Mouse (Mus musculus) forebrain, embryonic 15.5 days (tissue): ENCODE data around the gene Syn2. TPM values are rescaled to one million over a fixed set of nuclear protein-coding genes. Genes with fewer than 3 reads are reported as not detected.

Experiments used
- ATAC-seq: fragments of 200-750 bp; cut with Nextera tagmentation; replicated peaks from 2 replicates; pipeline ENCODE4 v1.8.0; 2017; ENCODE audit warnings: mild to moderate bottlenecking, moderate TSS enrichment, moderate library complexity
- H3K27ac ChIP-seq: fragments of 300-500 bp; sonication (generic); replicated peaks from 2 replicates; pipeline ENCODE4 v1.5.1; 2015; ENCODE audit warnings: mild to moderate bottlenecking, inconsistent platforms
- H3K27me3 ChIP-seq: fragments of 300-500 bp; sonication (generic); 2 replicates; pipeline ENCODE4 v1.6.1; 2015; ENCODE audit warnings: inconsistent platforms
- H3K36me3 ChIP-seq: fragments of 300-500 bp; sonication (generic); 2 replicates; pipeline ENCODE4 v1.6.1; 2015; ENCODE audit warnings: mild to moderate bottlenecking, inconsistent platforms
- H3K4me1 ChIP-seq: fragments of 300-500 bp; sonication (generic); 2 replicates; pipeline ENCODE4 v1.6.1; 2015; ENCODE audit warnings: inconsistent platforms
- H3K4me2 ChIP-seq: fragments of 300-500 bp; sonication (generic); replicated peaks from 2 replicates; pipeline ENCODE4 v1.6.1; 2015; ENCODE audit warnings: mild to moderate bottlenecking, inconsistent platforms
- H3K4me3 ChIP-seq: fragments of 300-500 bp; sonication (generic); 2 replicates; pipeline ENCODE4 v1.5.1; 2015; ENCODE audit warnings: mild to moderate bottlenecking, inconsistent platforms
- H3K9ac ChIP-seq: fragments of 300-500 bp; sonication (generic); replicated peaks from 2 replicates; pipeline ENCODE4 v1.6.1; 2015; ENCODE audit warnings: mild to moderate bottlenecking, inconsistent platforms
- H3K9me3 ChIP-seq: fragments of 300-500 bp; sonication (generic); 2 replicates; pipeline ENCODE4 v1.6.1; 2016; ENCODE audit warnings: inconsistent platforms
- WGBS: fragments of 180-500 bp; shearing (Covaris S2); methylation state at CpG from one replicate; pipeline ENCODE4 v1.1.7; 2015; ENCODE audit warnings: mixed read lengths; 5-methylcytosine and 5-hydroxymethylcytosine counted together
- polyA plus RNA-seq: library from polyadenylated mRNA; unstranded; fragments of >200 nt; fragmentation: Nextera tagmentation; extraction: Ambion mirVana; gene quantifications from 2 replicates; pipeline ENCODE4 v1.2.1, GENCODE M21; 2015

Gene Syn2
- polyA plus RNA-seq, 1 experiment from 2014 or later: 34.2 TPM

DNA sequence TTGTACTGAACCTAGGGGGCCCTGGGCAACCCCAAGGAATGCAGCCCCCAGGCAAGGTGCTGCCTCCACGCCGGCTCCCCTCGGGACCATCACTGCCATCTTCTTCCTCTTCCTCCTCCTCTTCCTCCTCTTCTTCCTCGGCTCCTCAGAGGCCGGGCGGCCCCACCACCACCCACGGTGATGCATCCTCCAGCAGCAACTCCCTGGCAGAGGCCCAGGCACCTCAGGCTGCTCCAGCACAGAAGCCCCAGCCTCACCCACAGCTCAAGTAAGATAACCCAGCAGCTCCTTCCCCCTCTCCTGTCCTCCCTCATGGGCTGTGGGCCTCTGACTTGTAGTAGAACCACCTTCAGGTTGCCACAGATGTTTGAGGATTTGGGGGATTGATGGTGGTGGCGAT lies 143.4 kb downstream of the Syn2 start:
- no peaks in the 10 kb centered on the region for H3K4me1 ChIP-seq
- H3K9me3 ChIP-seq: no peaks in the 10 kb centered on the region
- no peak overlapping the region for H3K4me3 ChIP-seq
- H3K27ac ChIP-seq: no peak overlapping the region
- WGBS: 75% methylated on average over 8 of the region's 8 CpGs
- H3K4me2 ChIP-seq: no peak overlapping the region
- H3K27me3 ChIP-seq: no peaks in the 10 kb centered on the region
- no peaks in the 10 kb centered on the region; the same call in 1 of the 2 replicates for H3K36me3 ChIP-seq
- ATAC-seq: no peak
- H3K9ac ChIP-seq: no peak overlapping the region

DNA sequence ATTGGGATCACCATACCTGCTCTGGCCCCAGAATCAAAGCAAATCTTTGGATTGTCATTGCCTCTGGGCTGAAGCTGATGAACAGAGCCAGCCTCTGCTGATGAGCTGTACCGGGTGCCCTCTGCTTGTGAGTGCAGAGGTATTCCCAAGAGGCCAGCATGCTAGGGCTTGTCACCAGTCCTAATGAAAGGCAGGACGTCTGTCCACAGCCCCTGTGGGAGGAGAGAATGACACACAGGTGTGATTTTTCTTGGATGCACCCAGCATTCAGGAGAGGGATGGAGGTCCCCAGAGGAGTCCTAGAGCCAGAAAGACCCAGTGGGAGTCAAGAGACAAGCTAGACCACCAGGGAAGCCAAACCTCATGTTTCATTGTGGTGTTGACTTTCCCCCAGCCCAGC lies 144.9 kb downstream of the Syn2 start:
- Histone ChIP-seq H3K27ac (no peak overlapping the region), H3K9me3 (no peaks in the 10 kb centered on the region), H3K27me3 (no peaks in the 10 kb centered on the region), H3K4me2 (no peak overlapping the region), H3K9ac (no peak overlapping the region), H3K36me3 (no peaks in the 10 kb centered on the region), H3K4me3 (no peak overlapping the region), H3K4me1 (no peaks in the 10 kb centered on the region)
- ATAC-seq: no peak
- WGBS: 64% methylated on average over 2 of the region's 2 CpGs

DNA sequence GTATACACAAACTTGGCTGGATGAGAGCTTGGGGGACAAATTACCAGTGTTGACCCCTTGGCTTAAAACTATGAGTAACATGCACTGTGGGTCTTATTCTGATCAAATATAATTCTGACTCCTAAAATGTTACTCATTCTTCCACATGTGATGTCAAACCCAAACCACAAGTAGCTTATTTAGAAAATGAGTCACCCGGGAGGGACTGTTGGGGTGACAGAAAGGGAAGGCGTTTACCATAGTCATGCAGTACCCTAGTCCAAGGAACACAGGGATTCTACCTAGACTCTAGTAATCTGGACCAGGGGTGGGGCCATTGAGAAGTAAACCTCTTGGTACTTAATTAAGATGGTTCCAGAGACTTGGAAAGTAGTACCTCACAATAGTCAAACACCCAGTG lies 149.5 kb downstream of the Syn2 start:
- no peaks in the 10 kb centered on the region for H3K36me3 ChIP-seq
- no peak overlapping the region for H3K27ac ChIP-seq
- H3K9ac ChIP-seq: no peak overlapping the region
- no peaks in the 10 kb centered on the region for H3K4me1 ChIP-seq
- no peak for ATAC-seq
- no peak overlapping the region for H3K4me2 ChIP-seq
- no peak overlapping the region for H3K4me3 ChIP-seq
- no peaks in the 10 kb centered on the region for H3K9me3 ChIP-seq
- WGBS: 95% methylated on average over 2 of the region's 2 CpGs
- H3K27me3 ChIP-seq: no peaks in the 10 kb centered on the region

DNA sequence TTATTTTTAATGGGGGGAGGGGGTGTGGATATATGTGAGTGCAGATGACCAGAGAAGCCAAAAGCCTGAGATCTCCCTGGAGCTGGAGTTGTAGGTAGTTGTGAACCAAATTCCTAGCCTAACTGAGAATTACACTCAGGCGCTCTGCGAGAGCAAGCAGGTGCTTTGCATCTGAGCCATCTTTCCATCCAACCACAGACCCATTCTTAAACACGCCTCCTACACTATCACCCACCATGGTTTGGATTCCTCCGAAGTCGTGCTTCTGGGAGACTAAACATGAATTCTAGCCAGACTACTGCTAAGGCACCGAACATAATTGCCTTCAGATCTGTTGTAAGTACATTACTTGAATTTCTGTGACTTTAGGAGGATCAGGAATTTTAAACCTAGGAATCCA lies 151.7 kb downstream of the Syn2 start:
- no peaks in the 10 kb centered on the region for H3K4me1 ChIP-seq
- no peak overlapping the region for H3K9ac ChIP-seq
- H3K4me2 ChIP-seq: no peak overlapping the region
- WGBS: 91% methylated on average over 6 of the region's 6 CpGs
- no peaks in the 10 kb centered on the region for H3K9me3 ChIP-seq
- H3K27me3 ChIP-seq: no peaks in the 10 kb centered on the region
- H3K27ac ChIP-seq: no peak overlapping the region
- H3K36me3 ChIP-seq: no peaks in the 10 kb centered on the region
- ATAC-seq: no peak
- H3K4me3 ChIP-seq: no peak overlapping the region

DNA sequence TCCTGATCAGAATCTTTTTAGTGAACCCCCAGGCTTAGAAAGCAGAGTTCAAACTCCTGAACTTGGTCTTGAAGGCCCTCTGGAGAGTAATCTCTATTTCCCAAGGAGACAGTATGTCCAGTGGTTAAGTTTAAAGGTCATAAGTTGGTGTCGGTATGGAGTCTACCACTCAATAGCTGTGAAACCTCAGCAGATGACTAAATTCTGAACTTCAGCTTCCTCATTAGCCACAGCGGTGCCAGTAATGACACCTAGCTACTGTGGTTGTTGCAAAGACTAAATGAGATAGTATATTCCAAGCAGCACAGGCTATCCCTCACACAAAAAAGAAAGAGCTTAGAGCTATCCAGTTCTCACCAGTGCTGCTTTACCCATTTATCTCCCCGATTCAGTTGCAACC lies 153.5 kb downstream of the Syn2 start:
- H3K27me3 ChIP-seq: no peaks in the 10 kb centered on the region
- H3K4me1 ChIP-seq: no peaks in the 10 kb centered on the region
- H3K9ac ChIP-seq: no peak overlapping the region
- H3K4me2 ChIP-seq: no peak overlapping the region
- no peak overlapping the region for H3K27ac ChIP-seq
- no peaks in the 10 kb centered on the region for H3K9me3 ChIP-seq
- no peak overlapping the region for H3K4me3 ChIP-seq
- WGBS: 92% methylated on average over 3 of the region's 3 CpGs
- no peaks in the 10 kb centered on the region for H3K36me3 ChIP-seq
- ATAC-seq: no peak

DNA sequence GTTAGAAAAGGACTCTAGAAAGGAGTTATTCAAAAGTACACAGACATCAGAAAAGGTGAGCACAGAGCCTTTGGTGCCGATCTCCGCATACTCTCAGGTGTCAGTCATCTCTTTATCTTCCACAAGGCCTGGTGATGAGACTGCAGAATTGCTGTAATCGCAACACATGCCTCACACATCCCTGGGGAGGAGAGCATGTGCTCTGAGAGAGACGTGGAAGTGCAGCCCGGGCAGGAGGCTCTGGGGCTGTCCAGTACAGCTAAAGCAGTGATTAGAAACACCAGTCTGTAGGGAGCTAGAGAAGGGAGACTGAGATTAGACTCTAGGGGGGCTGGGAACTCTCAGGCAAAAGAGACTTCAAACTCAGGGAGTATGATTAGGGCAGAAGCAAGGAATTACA lies 155.9 kb downstream of the Syn2 start:
- Histone ChIP-seq H3K4me2 (no peak overlapping the region), H3K27ac (no peak overlapping the region), H3K4me3 (no peak overlapping the region), H3K9me3 (no peaks in the 10 kb centered on the region), H3K4me1 (no peaks in the 10 kb centered on the region), H3K9ac (no peak overlapping the region), H3K27me3 (no peaks in the 10 kb centered on the region), H3K36me3 (no peaks in the 10 kb centered on the region)
- ATAC-seq: no peak
- WGBS: 74% methylated on average over 5 of the region's 5 CpGs

DNA sequence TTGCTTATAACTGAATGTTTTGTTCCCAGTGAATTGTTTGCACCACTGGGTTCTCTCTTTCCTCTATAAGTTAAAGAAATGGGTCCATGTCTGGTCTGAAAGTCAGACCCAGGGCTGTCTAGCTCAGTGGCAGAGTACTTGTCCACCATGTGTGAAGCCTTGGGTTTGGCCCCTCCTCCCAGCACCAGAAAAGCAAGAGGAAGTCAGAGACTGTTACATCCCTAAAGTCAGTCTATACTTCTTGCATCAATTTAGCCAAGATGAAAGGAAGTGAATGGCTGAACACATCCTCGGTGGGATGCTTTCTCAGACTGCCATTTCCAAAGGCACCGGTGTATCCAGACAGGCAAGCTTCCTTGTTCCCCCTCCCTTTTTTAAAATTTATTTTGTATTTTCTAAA lies 156.4 kb downstream of the Syn2 start:
- H3K9ac ChIP-seq: no peak overlapping the region

DNA sequence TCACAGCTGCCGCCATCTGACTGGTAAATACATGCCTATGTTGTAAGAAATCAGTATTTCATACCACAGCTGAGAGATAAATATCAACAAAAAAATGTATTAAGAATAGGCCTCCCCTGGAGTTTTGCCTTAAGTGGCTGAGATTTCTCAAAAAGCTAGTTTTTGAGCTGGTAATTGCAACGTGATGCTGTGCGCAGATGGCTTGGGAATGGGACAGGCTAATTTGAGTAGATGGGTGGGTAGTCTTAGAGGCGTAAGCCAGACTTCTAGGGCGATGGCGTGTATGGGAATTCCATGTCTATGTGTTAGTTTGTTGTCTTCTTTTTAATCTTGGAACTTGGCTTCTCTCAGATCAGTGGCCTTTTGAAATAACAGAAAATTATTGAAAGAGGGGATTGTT lies 157.1 kb downstream of the Syn2 start:
- Histone ChIP-seq H3K9me3 (no peaks in the 10 kb centered on the region), H3K27ac (no peak overlapping the region), H3K4me3 (no peak overlapping the region), H3K4me1 (no peaks in the 10 kb centered on the region), H3K9ac (no peak overlapping the region), H3K4me2 (no peak overlapping the region), H3K27me3 (no peaks in the 10 kb centered on the region), H3K36me3 (no peaks in the 10 kb centered on the region)
- 86% methylated on average over 6 of the region's 6 CpGs for WGBS
- ATAC-seq: no peak

More for the DNA sequence above, 156.4 kb downstream of the Syn2 start:
- Histone ChIP-seq H3K4me2 (no peak overlapping the region), H3K9me3 (no peaks in the 10 kb centered on the region), H3K36me3 (no peaks in the 10 kb centered on the region), H3K27me3 (no peaks in the 10 kb centered on the region), H3K27ac (no peak overlapping the region), H3K4me1 (no peaks in the 10 kb centered on the region), H3K4me3 (no peak overlapping the region)
- 86% methylated on average over 2 of the region's 2 CpGs for WGBS
- ATAC-seq: no peak

DNA sequence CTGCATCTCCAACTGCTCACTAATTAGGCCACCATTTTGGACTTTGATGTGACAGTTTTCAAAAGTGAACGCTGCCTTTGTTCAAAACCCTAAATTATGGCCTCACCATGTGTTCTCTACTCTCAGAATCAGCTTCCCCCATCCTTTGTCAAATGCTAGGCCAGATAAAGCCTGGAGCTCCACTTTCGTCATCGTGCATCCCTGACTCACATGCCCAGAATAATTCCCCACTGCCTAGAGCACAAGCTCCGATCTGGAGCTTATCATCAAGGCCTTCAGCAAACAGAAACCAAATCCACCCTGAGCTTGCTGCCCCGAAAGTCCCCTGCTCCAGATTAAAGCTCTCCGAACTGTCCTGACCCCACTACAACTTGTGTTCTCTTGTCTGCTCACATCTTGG lies 157.9 kb downstream of the Syn2 start:
- H3K4me3 ChIP-seq: no peak overlapping the region
- H3K9me3 ChIP-seq: no peaks in the 10 kb centered on the region
- H3K9ac ChIP-seq: no peak overlapping the region
- 53% methylated on average over 6 of the region's 6 CpGs for WGBS
- H3K4me2 ChIP-seq: no peak overlapping the region
- H3K4me1 ChIP-seq: no peaks in the 10 kb centered on the region
- H3K27me3 ChIP-seq: no peaks in the 10 kb centered on the region
- H3K36me3 ChIP-seq: no peaks in the 10 kb centered on the region
- H3K27ac ChIP-seq: no peak overlapping the region
- ATAC-seq: no peak

DNA sequence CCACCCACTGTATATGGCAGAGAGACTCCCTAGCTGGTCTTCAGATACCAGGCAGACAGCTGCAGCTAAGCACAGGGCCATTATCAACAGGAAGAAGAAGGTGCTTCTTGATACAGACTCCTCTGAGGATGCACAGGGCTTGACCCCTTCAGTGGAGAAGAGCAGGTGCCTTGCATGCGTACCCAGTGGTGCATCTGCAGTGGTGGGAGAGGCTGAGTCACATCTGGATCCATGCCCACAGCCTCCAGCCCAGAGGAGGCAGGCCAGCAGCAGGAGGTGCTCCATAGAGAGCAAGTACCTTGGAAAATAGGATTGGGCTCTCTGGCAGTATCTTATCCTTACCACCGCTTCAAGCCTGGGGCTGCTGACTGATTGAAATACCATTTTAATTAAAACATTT lies 159.2 kb downstream of the Syn2 start:
- no peak for ATAC-seq
- Histone ChIP-seq H3K27ac (no peak overlapping the region), H3K9me3 (no peaks in the 10 kb centered on the region), H3K27me3 (no peaks in the 10 kb centered on the region), H3K4me2 (no peak overlapping the region), H3K4me3 (no peak overlapping the region), H3K36me3 (no peaks in the 10 kb centered on the region), H3K4me1 (no peaks in the 10 kb centered on the region), H3K9ac (no peak overlapping the region)
- WGBS: 73% methylated on average over 2 of the region's 2 CpGs

DNA sequence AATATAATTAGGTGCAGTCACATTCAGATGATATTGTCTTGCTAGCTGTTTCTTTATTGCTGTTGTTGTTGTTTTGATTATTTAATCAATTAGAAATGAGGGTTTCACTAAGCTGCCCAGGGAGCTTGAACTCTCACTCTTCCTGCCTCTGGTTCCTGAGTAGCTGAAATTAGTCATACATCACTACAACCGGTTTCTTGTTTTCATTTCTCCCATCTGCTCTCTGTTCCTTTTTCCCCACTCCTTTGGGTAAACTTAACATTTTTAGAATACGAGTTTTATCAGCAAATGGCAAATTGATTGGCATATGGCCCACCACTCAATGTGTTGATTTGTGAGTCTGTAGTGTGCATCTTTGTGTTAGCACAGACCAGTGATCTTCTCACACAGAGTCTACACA lies 172.4 kb downstream of the Syn2 start:
- WGBS: 76% methylated on average over 2 of the region's 2 CpGs
- Histone ChIP-seq H3K27me3 (no peaks in the 10 kb centered on the region), H3K9ac (no peak overlapping the region), H3K27ac (no peak overlapping the region), H3K4me3 (no peak overlapping the region), H3K36me3 (no peaks in the 10 kb centered on the region), H3K9me3 (no peaks in the 10 kb centered on the region), H3K4me1 (no peaks in the 10 kb centered on the region), H3K4me2 (no peak overlapping the region)
- no peak for ATAC-seq

DNA sequence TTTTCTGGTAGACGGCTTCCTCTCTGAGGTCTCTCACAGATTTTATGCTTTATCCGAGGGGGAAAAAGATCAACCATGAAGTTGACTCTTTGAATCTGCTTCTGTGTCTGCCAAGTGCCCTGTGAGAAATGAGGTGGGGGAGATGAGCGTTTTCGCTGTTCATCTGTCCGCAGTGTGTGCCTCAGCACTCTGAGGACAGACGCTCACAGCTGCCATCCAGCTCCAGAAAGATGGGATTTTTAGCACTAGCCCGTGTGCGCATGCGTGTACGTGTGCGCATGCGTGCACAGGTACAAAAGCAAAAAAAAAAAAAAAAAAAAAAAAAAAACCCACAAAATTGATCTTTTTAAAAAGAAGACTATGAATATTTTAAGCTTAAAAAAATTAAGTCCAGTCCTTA lies 178.1 kb downstream of the Syn2 start:
- peak overlapping the region; percentile 12 for H3K4me3 ChIP-seq
- no peak for ATAC-seq
- no peaks in the 10 kb centered on the region for H3K4me1 ChIP-seq
- no peak overlapping the region for H3K4me2 ChIP-seq
- H3K27ac ChIP-seq: no peak overlapping the region
- H3K9me3 ChIP-seq: no peaks in the 10 kb centered on the region
- 0 out of 2 replicates have a peak overlapping the region, but pooled peaks have one; percentile 12 for H3K9ac ChIP-seq
- 62% methylated on average over 12 of the region's 12 CpGs for WGBS
- H3K27me3 ChIP-seq: no peaks in the 10 kb centered on the region
- H3K36me3 ChIP-seq: no peaks in the 10 kb centered on the region

DNA sequence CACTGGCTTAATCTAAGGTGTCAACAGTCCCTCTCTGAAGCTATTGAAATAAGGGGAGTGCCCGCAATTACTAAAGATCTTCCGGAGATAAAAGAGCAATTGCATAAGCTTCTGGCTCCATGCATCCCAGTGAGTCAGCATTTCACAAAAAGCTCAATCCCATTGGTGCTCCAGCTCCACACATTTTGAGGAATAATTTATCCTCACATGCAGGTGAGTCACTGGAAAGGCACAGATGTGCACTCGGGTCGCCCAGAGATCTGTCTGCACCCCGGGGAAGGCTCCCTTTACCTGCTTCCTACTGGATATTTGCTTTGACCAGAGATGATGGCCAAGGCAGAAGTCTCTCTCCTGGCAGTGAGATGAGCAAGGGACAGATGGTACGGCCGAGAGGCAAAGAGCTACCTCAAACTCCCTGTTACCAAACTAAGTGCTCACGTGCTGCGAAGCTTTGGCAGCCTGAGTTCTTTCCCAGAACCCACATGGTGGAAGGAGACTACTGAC lies 178.6 kb downstream of the Syn2 start:
- H3K4me1 ChIP-seq: no peaks in the 10 kb centered on the region
- ATAC-seq: no peak
- no peaks in the 10 kb centered on the region for H3K36me3 ChIP-seq
- H3K4me3 ChIP-seq: no peak overlapping the region
- no peak overlapping the region for H3K9ac ChIP-seq
- WGBS: 66% methylated on average over 9 of the region's 9 CpGs
- H3K27ac ChIP-seq: no peak overlapping the region
- H3K27me3 ChIP-seq: no peaks in the 10 kb centered on the region
- no peak overlapping the region for H3K4me2 ChIP-seq
- H3K9me3 ChIP-seq: no peaks in the 10 kb centered on the region
